Mouse (Mus musculus) left cerebral cortex, postnatal 36 days (tissue): ENCODE results near the gene Pex1. TPM values are rescaled to one million over a fixed set of nuclear protein-coding genes. Genes with fewer than 3 reads are reported as not detected.
A peak's percentile ranks its signal among the peaks of the same experiment; 100 is the strongest.
"Not testable (repeated sequence)": the region's sequence is repeated elsewhere in the genome, so short reads cannot be mapped to it uniquely, and the experiment has no call there.

Experiments used
- DNase-seq, 2 experiments: peaks; one replicate each; pipeline ENCODE4 v3.0.0; 2021 to 2022; ENCODE audit warnings: low spot score in 2 of 2, mixed read lengths in 1 of 2
- intact Hi-C: fragments of 180-260 bp; cut with DNase I; formaldehyde crosslinking; loops from one replicate; pipeline ENCODE4 v1.15.1; 2025
- total RNA-seq, 2 experiments: library from RNA; stranded (reverse); gene quantifications; 2 replicates each; pipeline ENCODE4 v1.2.3; 2021

Pex1 gene
- total RNA-seq, 2 experiments from 2014 or later = 22.3 to 34.6 TPM

- no peak for DNase-seq
- intact Hi-C loops = no loop called here
These were observed 38.1 kb downstream of the Pex1 start for GRCm38 (mm10) chr5:3633951-3634350.

DNA sequence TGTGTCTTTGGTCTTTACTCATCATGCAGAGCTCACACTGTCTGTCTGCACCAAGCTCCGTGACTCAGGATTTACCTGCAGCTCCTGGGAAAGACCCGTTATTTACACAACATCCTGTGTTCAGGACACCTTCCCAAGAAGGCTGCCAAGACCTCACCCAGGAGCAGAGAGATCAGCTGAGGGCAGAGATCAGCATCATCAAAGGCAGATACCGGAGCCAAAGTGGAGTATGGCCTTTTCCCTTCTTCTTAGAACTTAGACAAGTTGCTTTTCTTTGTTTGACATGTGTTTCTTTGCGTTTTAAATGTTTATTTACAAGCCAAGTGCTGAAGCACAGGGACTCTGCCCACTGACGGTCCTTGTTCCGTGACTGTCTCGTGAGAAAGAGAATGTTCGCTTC is 39.4 kb downstream of the Pex1 start:
- no peak for DNase-seq
- intact Hi-C loops = no loop called here

GRCm38 (mm10) chr5:3644621-3645020 is 48.8 kb downstream of the Pex1 start:
- intact Hi-C loops = no loop called here
- DNase-seq = no peak

GRCm38 (mm10) chr5:3645326-3645725 is 49.5 kb downstream of the Pex1 start:
- no peak for DNase-seq
- intact Hi-C loops = no loop called here

- DNase-seq = no peak
- intact Hi-C loops = loop anchor here (2.0 kb wide), 1 partner anchor 156 kb away; the partner anchor contains the start of genes Ankib1 and Krit1
These were observed 50.7 kb downstream of the Pex1 start for GRCm38 (mm10) chr5:3646539-3646938.

- DNase-seq = peak; percentile 32 to 36
- intact Hi-C loops = loop anchor here (2.0 kb wide), 1 partner anchor 156 kb away; the partner anchor contains the start of genes Ankib1 and Krit1
These were observed 51.3 kb downstream of the Pex1 start for GRCm38 (mm10) chr5:3646991-3647707.

- intact Hi-C loops = loop anchor here (2.0 kb wide), 1 partner anchor 155 kb away; the partner anchor contains the start of genes Ankib1 and Krit1
- peak; percentile 69 to 80 for DNase-seq
These were observed 51.8 kb downstream of the Pex1 start for GRCm38 (mm10) chr5:3647708-3648121.

- intact Hi-C loops = no loop called here
- DNase-seq = no peak
These were observed 52.5 kb downstream of the Pex1 start for GRCm38 (mm10) chr5:3648206-3648848.

DNA sequence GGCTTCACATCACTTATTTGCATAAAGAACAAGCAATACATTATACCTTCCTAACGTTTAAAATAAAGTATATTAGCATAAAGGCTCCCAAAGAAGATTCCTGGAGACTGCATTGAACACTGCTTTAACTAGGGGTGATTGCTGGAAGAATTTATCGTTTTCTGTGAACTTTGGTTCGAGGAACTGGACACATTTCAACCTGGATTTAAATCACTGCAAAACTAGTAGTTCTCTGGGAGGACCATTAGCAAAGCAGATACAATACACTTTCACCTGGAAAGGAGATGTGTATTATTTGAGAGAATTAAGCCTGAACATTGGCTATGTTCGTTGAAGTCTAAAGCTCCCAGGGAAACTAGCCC is 53.0 kb downstream of the Pex1 start:
- intact Hi-C loops = no loop called here
- DNase-seq = no peak

DNA sequence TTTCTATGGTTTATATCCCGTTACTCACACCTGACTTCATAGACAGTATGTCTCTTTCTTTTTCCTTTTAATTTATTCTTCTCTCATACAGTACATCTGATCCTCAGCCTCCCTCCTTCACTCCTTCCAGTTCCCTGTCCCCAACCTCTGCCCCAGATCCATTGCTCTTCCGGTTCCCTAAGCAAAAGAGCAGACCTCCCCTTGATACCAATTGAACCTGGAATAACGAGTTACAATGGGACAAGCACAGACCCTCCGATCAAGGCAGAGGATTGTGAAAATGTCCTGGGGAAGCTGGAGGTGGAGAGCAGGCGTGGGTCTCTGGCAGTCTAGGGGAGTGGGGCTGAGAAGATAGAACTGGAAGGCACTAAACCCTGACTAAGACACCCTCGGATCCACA is 55.0 kb downstream of the Pex1 start, which contains the start of gene Tmbim7:
Tmbim7 (plus strand) TSS at position 301 of the 400 bp plus-strand sequence.
- DNase-seq = no peak
- intact Hi-C loops = no loop called here

- no peak for DNase-seq
- intact Hi-C loops = no loop called here
These were observed 55.8 kb downstream of the Pex1 start for GRCm38 (mm10) chr5:3651621-3652020.

- intact Hi-C loops, DNase-seq: not testable (repeated sequence)
These were observed 57.2 kb downstream of the Pex1 start for GRCm38 (mm10) chr5:3652903-3653575.

DNA sequence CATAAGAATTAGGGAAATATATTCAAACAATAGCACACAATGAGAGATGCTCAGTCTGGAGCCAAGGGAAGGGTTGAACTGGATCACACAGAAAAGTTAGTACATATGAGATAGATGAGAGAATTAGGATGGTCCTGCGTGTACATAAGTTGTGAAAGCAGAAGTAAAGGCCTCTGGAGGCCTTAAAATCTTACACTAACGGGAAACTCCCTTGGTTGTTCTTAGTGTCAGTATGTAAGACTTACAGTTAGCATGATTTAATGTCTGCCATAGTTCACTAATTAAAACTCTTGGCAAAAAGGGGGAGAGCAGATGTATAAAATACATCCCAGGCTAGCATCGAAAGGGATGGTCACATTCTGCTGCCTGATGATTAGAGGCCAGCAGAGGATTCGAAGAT is 57.9 kb downstream of the Pex1 start:
- no peak for DNase-seq
- intact Hi-C loops = no loop called here

DNA sequence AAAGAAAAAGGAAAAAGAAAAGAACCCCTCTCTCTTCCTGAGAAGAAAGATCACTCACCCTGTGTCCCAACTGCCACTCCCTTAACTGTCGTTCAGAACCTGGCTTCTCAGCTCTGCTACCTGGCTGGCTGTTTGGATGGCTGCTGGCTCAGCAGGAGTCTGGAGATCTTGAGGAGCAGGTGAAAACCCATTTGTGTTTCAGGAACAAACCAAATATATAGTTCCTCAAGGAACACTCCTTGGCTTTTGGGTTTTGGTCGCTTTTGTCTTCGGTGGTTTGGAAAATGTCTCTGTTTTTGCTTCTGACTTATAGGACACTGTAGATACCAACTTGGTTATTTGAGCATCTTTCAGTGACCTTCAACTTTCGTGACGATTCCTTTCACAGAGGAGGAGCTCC is 61.2 kb downstream of the Pex1 start, which contains the start of gene Gatad1:
Gatad1 (minus strand) TSS at position 101 of the 400 bp plus-strand sequence.
- no peak for DNase-seq
- intact Hi-C loops = no loop called here

DNA sequence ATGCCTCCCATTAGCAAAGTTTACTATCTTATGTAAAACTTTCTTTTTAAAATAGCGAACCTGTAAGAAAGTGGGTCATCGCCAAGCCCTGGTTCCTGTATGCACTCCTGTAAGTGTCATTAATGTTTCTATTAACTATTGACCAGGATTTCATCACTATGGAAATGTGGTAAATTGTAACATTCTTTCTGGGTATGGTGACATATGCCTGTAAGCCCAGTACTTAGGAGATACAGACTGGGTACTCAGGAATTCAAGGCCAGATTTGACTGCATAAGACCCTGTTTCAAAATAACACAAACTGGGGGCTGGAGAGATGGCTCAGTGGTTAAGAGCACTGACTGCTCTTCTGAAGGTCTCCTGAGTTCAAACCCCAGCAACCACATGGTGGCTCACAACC is 69.4 kb downstream of the Pex1 start:
- DNase-seq = no peak
- intact Hi-C loops = no loop called here

GRCm38 (mm10) chr5:3666585-3666984 is 70.7 kb downstream of the Pex1 start:
- intact Hi-C loops = no loop called here
- no peak for DNase-seq

DNA sequence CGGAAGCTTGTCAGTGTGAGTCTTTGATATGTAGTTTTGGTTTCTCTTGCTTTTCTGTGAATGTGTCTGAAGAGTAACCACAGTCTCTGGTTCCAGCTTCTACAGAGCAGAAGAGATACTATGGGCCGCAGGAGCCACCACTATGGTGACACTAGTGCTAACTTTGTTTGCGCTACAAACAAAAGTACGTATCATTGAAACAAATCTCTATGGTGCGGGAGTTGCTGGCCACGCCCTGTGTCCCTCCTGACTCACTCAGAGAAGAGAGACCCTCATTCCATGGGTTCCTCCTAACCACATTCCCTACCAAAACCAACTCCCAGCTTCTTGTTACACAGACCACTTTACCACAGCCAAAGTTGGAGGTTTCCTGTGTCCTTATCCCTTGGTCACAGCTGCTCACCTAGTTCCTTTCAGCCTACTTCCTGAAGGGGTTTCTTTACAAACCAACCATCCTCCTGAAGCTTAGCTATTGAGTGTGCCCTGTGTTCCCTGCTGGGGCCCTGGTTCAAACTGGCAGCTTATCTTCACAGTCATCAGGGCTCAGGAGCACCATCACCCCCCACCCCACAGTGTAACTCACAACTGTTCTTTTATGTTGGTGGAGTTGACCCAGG is 74.2 kb downstream of the Pex1 start:
- DNase-seq = no peak
- intact Hi-C loops = no loop called here
